15 mouse cellular contexts compared by ENCODE assay signal in the genomic region with DNA sequence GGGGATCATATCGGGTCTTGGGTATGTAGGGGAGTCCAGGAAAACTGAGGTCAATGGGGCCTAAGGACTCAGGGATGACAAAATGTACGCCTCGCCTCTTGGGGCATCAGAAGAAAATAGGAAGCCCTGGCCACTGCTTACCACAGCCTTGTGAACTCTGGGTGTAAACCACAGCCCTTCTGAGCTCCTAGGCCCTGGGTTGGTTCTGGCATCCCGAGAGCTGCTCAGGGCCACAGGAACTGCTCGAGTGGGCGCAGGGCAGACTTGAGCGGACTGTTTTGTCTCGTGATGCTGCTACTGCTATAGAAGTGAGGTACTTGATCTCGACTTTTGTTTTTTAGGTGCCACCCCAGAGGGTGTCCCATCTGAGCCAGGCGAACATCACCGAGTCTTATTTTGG. TPM values are rescaled to one million over a fixed set of nuclear protein-coding genes. Genes with fewer than 3 reads are reported as not detected.
"Had no signal": no experiment of that assay in that cellular context is flagged by ENCODE, and none has a peak within 500 bp of the region (broad histone marks: within the 10 kb centered on the region; RNA-seq: fewer than 3 reads in every experiment).

No protein-coding gene starts in this region.

- ATAC-seq: intestine, embryonic 16.5 days; liver, postnatal 0 days; midbrain, embryonic 15.5 days had no signal

- H3K4me1 ChIP-seq: midbrain, embryonic 15.5 days; neural tube, embryonic 15.5 days had no signal

- H3K4me2 ChIP-seq: midbrain, embryonic 15.5 days; neural tube, embryonic 15.5 days had no signal

- H3K27me3 ChIP-seq: kidney, embryonic 15.5 days; liver, embryonic 13.5 days; lung, embryonic 15.5 days; midbrain, embryonic 15.5 days; neural tube, embryonic 15.5 days had no signal

- H3K4me3 ChIP-seq: kidney, embryonic 15.5 days; limb, embryonic 10.5 days; liver, embryonic 13.5 days; lung, embryonic 15.5 days; midbrain, embryonic 10.5 days; midbrain, embryonic 15.5 days; neural tube, embryonic 15.5 days had no signal

- H3K9ac ChIP-seq: kidney, embryonic 15.5 days; liver, embryonic 13.5 days; liver, postnatal 0 days; lung, embryonic 15.5 days; midbrain, embryonic 15.5 days; neural tube, embryonic 15.5 days had no signal

- H3K36me3 ChIP-seq: kidney, embryonic 15.5 days; liver, embryonic 13.5 days; lung, embryonic 15.5 days; midbrain, embryonic 10.5 days; midbrain, embryonic 15.5 days; neural tube, embryonic 15.5 days had no signal

- H3K9me3 ChIP-seq: kidney, embryonic 15.5 days; limb, embryonic 10.5 days; liver, embryonic 13.5 days; lung, embryonic 15.5 days; midbrain, embryonic 10.5 days; midbrain, embryonic 15.5 days; neural tube, embryonic 15.5 days had no signal

- H3K27ac ChIP-seq: kidney, embryonic 15.5 days; liver, embryonic 13.5 days; midbrain, embryonic 10.5 days; midbrain, embryonic 15.5 days; neural tube, embryonic 15.5 days; stomach, postnatal 0 days had no signal

- DNase-seq: kidney, adult 2 months; layer of hippocampus, adult 9-11 months; liver, embryonic 13.5 days; liver, postnatal 0 days; right cerebral cortex, adult 18-20 months; thymus, adult 2 months; thymus, postnatal 36 days had no signal

RNA-seq across cellular contexts. Expression of gene Chrna1, which starts 17.6 kb away (rescaled TPM):
- polyA plus RNA-seq: kidney, adult 2 months had no signal
